Mouse (Mus musculus) adrenal gland, postnatal 14 days (tissue): ENCODE measurements around the gene Gm42420. TPM values are rescaled to one million over a fixed set of nuclear protein-coding genes. Genes with fewer than 3 reads are reported as not detected.

Experiments used
- DNase-seq: peaks from one replicate; pipeline ENCODE4 v3.0.0; 2021; ENCODE audit warnings: mixed read lengths
- long read RNA-seq, 2 experiments: library from polyadenylated mRNA; stranded (forward); transcript quantifications; one replicate each; pipeline ENCODE4 v2.0.0; 2021
- total RNA-seq: library from RNA; stranded (reverse); gene quantifications from 2 replicates; pipeline ENCODE4 v1.2.3, GENCODE M21; 2021

Gene Gm42420
- 1.5 and 1.8 TPM in 2 replicates for total RNA-seq
- long read RNA-seq, experiment 1 = 0 reads
- long read RNA-seq, experiment 2 = 0 reads

DNA sequence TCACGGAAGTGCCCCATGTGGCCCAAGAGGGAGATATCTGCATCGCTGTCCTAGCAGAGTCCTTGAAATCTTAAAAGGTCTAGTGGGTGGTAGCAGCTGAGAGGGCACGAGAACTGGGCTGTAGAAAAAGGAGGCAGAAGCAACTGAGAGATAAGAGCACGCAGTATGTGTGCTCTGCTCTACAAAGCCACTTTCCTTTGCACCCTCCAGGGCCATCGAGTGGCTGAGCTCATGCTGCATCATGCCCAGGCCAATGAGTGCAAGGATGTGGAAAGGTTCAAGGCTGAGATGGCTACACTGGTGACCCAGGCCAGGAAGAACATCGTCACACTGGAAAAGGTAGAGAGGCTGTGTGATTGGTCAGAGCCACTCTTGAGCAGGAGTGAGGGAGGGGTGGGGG, at the start of gene Gm42420:
Gene Gm42420, plus strand, starts transcription at position 237 of the 400 bp plus-strand sequence.
- DNase-seq = peak; percentile 21

GRCm38 (mm10) chr6:39536621-39537020, 48.9 kb upstream of the Gm42420 start:
- DNase-seq = no peak

- DNase-seq = no peak
Measured at GRCm38 (mm10) chr6:39537276-39537675, 48.3 kb upstream of the Gm42420 start.

DNA sequence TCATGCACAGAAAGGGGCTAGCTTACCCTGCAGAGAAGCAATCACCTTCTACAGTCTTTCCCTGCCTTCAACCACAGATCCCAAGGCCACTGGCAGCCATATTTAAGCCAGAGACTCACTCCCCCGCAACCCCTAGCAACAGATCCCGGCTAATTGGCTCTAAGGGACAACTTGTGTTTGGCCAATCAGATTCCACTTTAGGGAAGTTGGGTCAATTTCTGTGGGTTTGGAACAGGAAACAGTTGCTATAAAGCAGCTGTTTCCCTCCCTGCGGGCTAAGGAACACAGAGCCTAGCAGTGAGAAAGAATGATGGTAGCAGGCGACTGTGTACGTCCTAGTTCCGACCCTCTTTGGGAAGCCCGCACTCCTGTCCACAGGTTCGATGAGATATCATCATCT, 47.3 kb upstream of the Gm42420 start:
- DNase-seq = no peak

- DNase-seq = peak; percentile 62
Measured at GRCm38 (mm10) chr6:39539679-39540155, 45.8 kb upstream of the Gm42420 start.

DNA sequence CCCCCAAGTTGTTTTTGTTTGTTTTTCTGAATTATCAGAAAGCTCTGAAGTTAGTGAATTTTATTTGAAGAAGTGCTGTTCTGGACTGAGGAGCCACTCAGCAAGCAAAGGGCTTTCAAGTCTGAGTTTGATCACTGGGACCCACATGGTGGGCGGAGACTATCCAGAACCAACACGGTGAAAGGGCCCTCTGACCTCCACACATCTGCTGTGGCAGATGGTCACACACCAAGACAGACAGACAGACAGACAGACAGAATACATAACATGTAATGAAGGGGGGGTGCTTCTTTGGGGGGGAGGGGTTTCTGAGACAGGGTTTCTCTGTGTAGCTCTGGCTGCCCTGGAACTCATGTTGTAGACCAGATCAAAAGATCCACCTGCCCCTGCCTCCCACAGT, 45.0 kb upstream of the Gm42420 start:
- DNase-seq = no peak

DNA sequence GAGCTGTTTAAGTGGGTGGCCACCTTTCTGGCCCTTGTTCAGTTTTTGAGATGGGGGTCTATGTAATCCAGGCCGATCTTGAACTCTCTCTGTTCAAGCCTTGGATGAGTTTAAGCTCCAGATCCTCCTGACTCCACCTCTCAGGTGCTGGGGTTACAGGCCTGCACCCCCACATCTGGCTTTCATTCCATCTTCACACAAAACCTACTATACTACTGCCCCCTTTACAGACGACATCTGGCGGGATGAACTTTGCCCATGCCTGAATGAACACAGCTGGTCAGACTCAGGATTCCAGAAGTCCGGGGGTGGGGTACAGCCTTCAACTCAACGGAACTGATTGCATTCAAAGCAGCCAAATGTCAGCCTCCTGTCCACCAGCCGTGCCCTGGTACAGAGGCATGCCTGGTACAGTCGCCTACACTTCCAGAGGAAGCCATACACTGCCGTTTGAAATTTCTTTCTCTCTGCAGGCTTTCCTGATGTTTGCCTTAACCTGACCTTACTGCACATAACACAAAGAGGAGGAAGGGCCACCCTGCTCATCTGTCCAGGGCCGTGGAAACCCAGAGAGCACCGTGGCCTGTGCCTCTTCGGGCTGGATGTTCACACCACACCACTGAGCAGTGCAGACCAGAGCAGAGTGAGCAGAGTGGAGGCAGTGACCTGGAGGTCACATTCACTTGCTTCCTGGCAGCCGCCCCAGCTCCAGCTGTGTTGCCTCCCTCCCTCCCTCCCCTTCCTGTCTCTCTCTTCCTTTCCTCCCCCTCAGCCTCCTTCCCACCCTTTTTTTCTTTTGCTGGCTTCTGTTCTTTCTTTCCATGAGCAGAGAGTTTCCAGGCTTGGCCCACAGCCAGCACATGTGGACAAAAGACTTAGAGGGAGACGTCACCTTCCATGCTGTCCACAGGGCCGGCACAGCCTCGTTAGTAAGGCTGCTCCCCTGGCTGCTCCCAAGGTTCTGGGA, 42.6 kb upstream of the Gm42420 start:
- DNase-seq = peak; percentile 79

- DNase-seq = no peak
Measured at GRCm38 (mm10) chr6:39543769-39544420, 41.7 kb upstream of the Gm42420 start.

- DNase-seq = no peak
Measured at GRCm38 (mm10) chr6:39545474-39545873, 40.1 kb upstream of the Gm42420 start.

GRCm38 (mm10) chr6:39548030-39548429, 37.5 kb upstream of the Gm42420 start:
- no peak for DNase-seq

GRCm38 (mm10) chr6:39551981-39552636, 33.4 kb upstream of the Gm42420 start:
- DNase-seq = peak; percentile 82

GRCm38 (mm10) chr6:39554888-39555647, 30.5 kb upstream of the Gm42420 start:
- DNase-seq = no peak

GRCm38 (mm10) chr6:39555648-39555945, 30.0 kb upstream of the Gm42420 start:
- no peak for DNase-seq

DNA sequence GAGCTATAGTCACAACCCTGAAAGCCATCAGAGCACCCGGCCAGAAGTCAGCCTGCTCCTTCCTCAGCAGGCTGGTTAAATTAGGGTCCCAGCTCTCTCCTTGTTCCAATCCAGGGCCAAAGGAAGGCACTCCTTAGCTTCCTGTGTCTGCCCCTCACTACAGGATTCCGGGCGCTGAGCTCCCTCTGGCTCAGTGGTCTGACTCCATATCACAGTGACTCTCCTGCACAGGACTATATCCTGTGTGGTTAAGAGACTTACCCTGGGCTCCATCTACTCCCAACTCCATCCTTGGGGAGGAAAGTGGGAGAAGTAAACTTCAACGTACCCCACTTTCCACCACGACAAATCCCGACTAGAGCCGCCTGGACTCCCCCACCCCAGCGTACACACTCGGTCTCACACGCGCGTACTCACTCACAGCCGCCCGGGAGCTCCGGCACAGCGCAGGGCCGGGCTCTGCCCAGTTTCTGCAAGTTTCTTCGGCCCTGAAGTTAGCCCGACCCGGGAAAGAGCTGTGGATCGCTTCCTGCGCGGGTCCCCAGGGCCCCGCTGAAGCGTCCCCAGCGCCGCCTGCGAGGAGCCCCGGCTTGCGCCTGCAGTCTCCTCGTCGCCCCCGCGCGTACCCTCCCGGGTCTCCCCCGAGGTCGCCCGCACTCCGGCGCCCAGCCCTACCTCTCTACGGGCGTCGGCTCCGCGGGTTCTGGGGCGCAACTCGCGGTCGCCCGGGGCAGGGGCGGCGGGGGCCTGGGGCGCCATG, 28.5 kb upstream of the Gm42420 start:
- peak; percentile 71 for DNase-seq

GRCm38 (mm10) chr6:39557723-39558261, 27.8 kb upstream of the Gm42420 start, which contains the start of gene Dennd2a:
Gene Dennd2a, minus strand, starts transcription at chr6:39557867.
- DNase-seq = peak; percentile 87

- no peak for DNase-seq
Measured at GRCm38 (mm10) chr6:39559276-39559939, 26.1 kb upstream of the Gm42420 start.

- peak; percentile 84 for DNase-seq
Measured at GRCm38 (mm10) chr6:39562166-39563015, 23.2 kb upstream of the Gm42420 start.

GRCm38 (mm10) chr6:39567528-39567927, 18.0 kb upstream of the Gm42420 start:
- DNase-seq = peak; percentile 43

DNA sequence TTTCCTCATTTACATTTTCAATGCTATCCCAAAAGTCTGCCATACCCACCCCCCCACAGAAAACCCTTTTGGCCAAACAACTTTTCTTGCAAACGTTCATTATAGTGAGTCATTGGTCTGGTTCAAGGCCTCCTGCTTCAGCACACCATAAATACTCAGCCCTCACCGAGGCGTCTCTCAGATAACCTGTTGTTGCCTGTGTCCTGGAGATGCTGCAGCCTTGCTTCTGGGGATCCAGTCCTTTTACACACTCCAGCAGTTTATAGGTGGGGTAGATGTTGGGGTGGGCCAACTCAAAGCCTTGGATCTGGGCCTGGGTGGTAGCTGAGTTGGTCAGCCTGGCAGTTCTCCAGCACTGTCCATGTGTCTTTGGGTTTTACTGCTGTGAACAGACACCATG, 15.1 kb upstream of the Gm42420 start:
- DNase-seq = peak; percentile 56
